In genomic region chr5:101896784-101897183, GRCm38 (mm10) we compare ENCODE assay signal across 26 mouse cellular contexts.
DNase-seq lines count a peak whose midpoint lies in the region; ATAC-seq and TF ChIP-seq lines count a peak whose summit lies in the region.
"Had no signal": no experiment of that assay in that cellular context is flagged by ENCODE, and none has a peak within 500 bp of the region (broad histone marks: within the 10 kb centered on the region; RNA-seq: fewer than 3 reads in every experiment).

No protein-coding gene starts in this region.

- TF ChIP-seq POLR2A in lung, adult 2 months (IDR thresholded peaks at IDR 0.05; ENCODE audit: borderline replicate concordance, extremely low read depth, low read depth, low read length), result no peak

- ATAC-seq in frontal cortex, adult (ENCODE audit: low TSS enrichment), result peak; percentile 51
- ATAC-seq: forebrain, embryonic 16.5 days; hindbrain, embryonic 16.5 days; liver, embryonic 12.5 days; liver, postnatal 0 days; lung, postnatal 0 days; midbrain, embryonic 16.5 days had no signal

- no peak overlapping the region for H3K4me3 ChIP-seq in lung, adult 2 months (replicated peaks; ENCODE audit: extremely low read depth, low read depth, low read length)
- H3K4me3 ChIP-seq: erythroblast, embryonic 14.5 days; heart, embryonic 10.5 days; heart, embryonic 15.5 days; liver, embryonic 12.5 days; midbrain, embryonic 10.5 days; myocyte; neural tube, embryonic 13.5 days had no signal

- 92% methylated on average over 11 of the region's 11 CpGs for WGBS in lung, adult 2 months

- TF ChIP-seq CTCF in lung, adult 2 months (IDR thresholded peaks at IDR 0.05; ENCODE audit: insufficient read depth, low read length), result no peak

- no peaks in the 10 kb centered on the region for H3K4me1 ChIP-seq in lung, adult 2 months (ENCODE audit: control insufficient read depth, insufficient read depth, low read length)
- H3K4me1 ChIP-seq: heart, embryonic 15.5 days; liver, embryonic 12.5 days; midbrain, embryonic 10.5 days; neural tube, embryonic 13.5 days had no signal

- no peak for DNase-seq in frontal cortex, adult 2 months (ENCODE audit: extremely low spot score in 1 of 2, low spot score in 1 of 2)
- DNase-seq in brain, adult 2 months (ENCODE audit: low read depth, low spot score), result peak; percentile 97
- DNase-seq in cerebellum, adult 18-20 months, result peak; percentile 92 to 95
- peak; percentile 93 to 94 for DNase-seq in cerebellum, postnatal 10 days
- no peak for DNase-seq in spleen, adult 18-20 months
- no peak for DNase-seq in lung, adult 2 months
- no peak for DNase-seq in spleen, postnatal 14 days (ENCODE audit: low spot score in 2 of 2)
- DNase-seq: adrenal gland, adult 8-10 months; gastrocnemius, postnatal 14 days; kidney, adult 18-20 months; kidney, postnatal 36 days; liver, postnatal 0 days; right cerebral cortex, postnatal 4 days; thymus, postnatal 25 days had no signal

Comparison
In these comparisons a context has a peak if more than half of its experiments do, and no peak if none do; other contexts are left out.
1. DNase-seq: peak in brain, adult 2 months (single experiment), cerebellum, adult 18-20 months (2 of 2) and cerebellum, postnatal 10 days (2 of 2); none in frontal cortex, adult 2 months (0 of 2), spleen, adult 18-20 months (0 of 2), lung, adult 2 months (single experiment) and spleen, postnatal 14 days (0 of 2).